Mouse (Mus musculus) kidney, adult 2 months (tissue): ENCODE measurements at regions not wholly inside any gene's neighbourhood (a gene's known extent, or its start where the extent isn't known, plus 50 kb on each side); places are given as distances from the start of the nearest gene placed in this dataset.

Experiments
- DNase-seq: peaks from one replicate; pipeline ENCODE4 v3.0.0; 2021
- H3K27ac ChIP-seq: fragments of 200-500 bp; 2 replicates; pipeline ENCODE4 v1.5.1; 2012; ENCODE audit warnings: low read depth, low read length, control low read depth, inconsistent platforms; ENCODE audit not compliant: insufficient read depth
- H3K27me3 ChIP-seq: fragments of 200-500 bp; replicated peaks from 2 replicates; pipeline ENCODE4 v1.6.1; 2012; ENCODE audit warnings: mild to moderate bottlenecking, moderate library complexity, low read length, inconsistent platforms; ENCODE audit not compliant: control insufficient read depth, insufficient read depth
- H3K36me3 ChIP-seq: fragments of 200-500 bp; 2 replicates; pipeline ENCODE4 v1.6.1; 2012; ENCODE audit warnings: mild to moderate bottlenecking, moderate library complexity, low read length, inconsistent platforms; ENCODE audit not compliant: control insufficient read depth, insufficient read depth
- H3K4me1 ChIP-seq: fragments of 200-500 bp; 2 replicates; pipeline ENCODE4 v1.6.1; 2011; ENCODE audit warnings: low read length; ENCODE audit not compliant: control insufficient read depth, insufficient read depth
- H3K4me3 ChIP-seq: fragments of 200-500 bp; 2 replicates; pipeline ENCODE4 v1.5.1; 2011; ENCODE audit warnings: mild to moderate bottlenecking, low read depth, low read length, control low read depth; ENCODE audit not compliant: insufficient read depth
- CTCF ChIP-seq: fragments of 200-500 bp; conservative IDR thresholded peaks from 2 replicates; pipeline ENCODE4 v1.5.1; 2011; ENCODE audit warnings: low read depth, mild to moderate bottlenecking, control low read depth, low read length, moderate library complexity, mixed read lengths; ENCODE audit not compliant: insufficient read depth, insufficient read length
- POLR2A ChIP-seq: fragments of 200-500 bp; IDR thresholded peaks from one replicate; pipeline ENCODE4 v1.6.1; 2011; ENCODE audit warnings: low read depth, low read length, control low read depth
- WGBS: fragments of 180-500 bp; shearing (Covaris S2); methylation state at CpG from one replicate; pipeline ENCODE4 v1.1.7; 2018; 5-methylcytosine and 5-hydroxymethylcytosine counted together

DNA sequence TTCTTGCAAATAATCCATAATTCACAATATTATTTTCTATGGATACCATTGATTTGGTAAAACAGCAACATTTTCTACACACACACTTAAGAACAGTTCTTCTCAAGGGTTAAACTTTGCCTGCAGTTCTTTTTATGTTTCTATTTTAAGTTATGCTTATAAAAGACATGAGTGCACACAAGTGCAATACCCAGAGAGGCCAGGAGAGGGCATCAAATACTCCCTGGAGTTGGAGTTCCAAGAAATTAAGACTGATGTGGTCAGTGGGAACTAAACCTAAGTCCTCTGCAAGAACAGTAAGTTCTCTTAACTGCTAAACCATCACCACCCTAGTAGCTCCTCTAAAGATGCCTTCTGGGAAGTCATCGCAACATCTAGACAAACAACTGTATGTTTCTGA is 570.5 kb upstream of the Tmem132c start:
- H3K27me3 ChIP-seq: no peaks in the 10 kb centered on the region
- H3K27ac ChIP-seq: no peak overlapping the region
- no peak overlapping the region for H3K4me3 ChIP-seq
- 12% methylated on average over 1 of the region's 1 CpGs for WGBS
- H3K36me3 ChIP-seq: no peaks in the 10 kb centered on the region
- H3K4me1 ChIP-seq: no peaks in the 10 kb centered on the region
- DNase-seq: peak; percentile 47
- TF ChIP-seq POLR2A (no peak), CTCF (no peak)

- no peaks in the 10 kb centered on the region for H3K4me1 ChIP-seq
- WGBS: 66% methylated on average over 6 of the region's 6 CpGs
- H3K4me3 ChIP-seq: no peak overlapping the region
- DNase-seq: no peak
- no peak overlapping the region for H3K27ac ChIP-seq
- H3K36me3 ChIP-seq: no peaks in the 10 kb centered on the region
- TF ChIP-seq CTCF: no peak
- no peak for TF ChIP-seq POLR2A
- no peaks in the 10 kb centered on the region for H3K27me3 ChIP-seq
Measured at GRCm38 (mm10) chr5:126680262-126680661, 561.3 kb upstream of the Tmem132c start.

GRCm38 (mm10) chr5:126699314-126699713 is 542.3 kb upstream of the Tmem132c start:
- TF ChIP-seq POLR2A: no peak
- peak; percentile 44 for TF ChIP-seq CTCF
- H3K4me3 ChIP-seq: no peak overlapping the region
- 44% methylated on average over 4 of the region's 4 CpGs for WGBS
- H3K27me3 ChIP-seq: no peaks in the 10 kb centered on the region; the same call in 1 of the 2 replicates
- no peaks in the 10 kb centered on the region for H3K4me1 ChIP-seq
- no peaks in the 10 kb centered on the region for H3K36me3 ChIP-seq
- H3K27ac ChIP-seq: no peak overlapping the region
- peak; percentile 4 for DNase-seq

DNA sequence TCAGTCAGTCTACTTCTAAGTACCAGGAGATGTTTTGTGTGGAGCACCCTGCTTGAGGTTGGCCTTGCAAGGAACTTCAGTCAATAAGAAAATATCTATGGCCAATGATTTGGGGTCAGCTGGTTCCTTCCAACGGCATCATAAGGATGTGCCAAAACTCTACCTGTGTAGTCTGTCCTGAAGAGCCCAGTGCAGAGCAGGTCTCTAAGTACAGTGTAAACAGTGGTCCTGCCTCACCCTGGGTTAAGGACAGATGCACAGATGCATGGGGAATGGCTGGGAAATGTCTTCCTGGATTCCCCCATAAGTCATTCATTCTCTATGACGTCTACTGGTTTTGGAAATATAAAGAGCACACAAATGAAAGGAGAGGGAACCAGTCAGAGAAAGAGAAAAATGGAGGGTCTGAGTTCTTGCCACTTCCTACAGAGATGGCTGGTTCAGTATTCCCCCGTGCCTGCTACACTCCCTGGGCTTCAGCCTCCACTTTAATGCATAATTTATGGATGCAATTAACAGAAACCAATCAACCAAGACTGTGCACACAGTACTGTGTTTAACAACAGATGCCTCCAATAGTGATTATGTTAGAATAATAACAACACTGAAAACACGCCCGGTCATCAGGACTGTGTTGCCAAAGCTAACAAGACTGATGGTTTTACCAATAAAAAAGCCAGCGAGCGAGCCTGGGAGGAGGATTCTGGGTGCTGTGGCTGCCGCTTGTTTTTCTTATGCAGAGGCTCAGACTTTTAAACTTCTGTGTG is 537.9 kb upstream of the Tmem132c start:
- WGBS: 24% methylated on average over 8 of the region's 8 CpGs

DNA sequence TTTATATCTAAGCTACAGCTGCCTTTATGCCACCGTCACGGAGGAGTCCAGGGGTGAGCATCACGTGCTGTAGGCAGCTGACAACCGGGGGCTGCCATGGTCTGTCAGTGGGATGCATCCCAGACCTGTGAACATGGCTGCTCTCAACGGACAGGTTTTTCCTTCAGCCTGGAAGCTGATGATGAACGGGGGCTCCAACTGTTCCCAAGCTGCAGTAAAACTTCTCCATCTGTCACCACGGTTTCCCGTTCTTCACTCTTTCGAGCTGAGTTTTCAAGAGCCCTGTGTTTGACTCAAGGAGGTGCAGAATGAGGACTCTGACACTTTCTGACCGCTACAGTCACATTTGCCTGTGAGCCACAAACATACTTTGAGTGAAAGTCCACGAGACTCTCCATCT is 535.7 kb upstream of the Tmem132c start:
- no peaks in the 10 kb centered on the region for H3K36me3 ChIP-seq
- DNase-seq: no peak
- no peak for TF ChIP-seq CTCF
- TF ChIP-seq POLR2A: no peak
- no peak overlapping the region for H3K4me3 ChIP-seq
- 52% methylated on average over 11 of the region's 11 CpGs for WGBS
- H3K27ac ChIP-seq: no peak overlapping the region
- no peaks in the 10 kb centered on the region for H3K4me1 ChIP-seq
- H3K27me3 ChIP-seq: no peaks in the 10 kb centered on the region; the same call in 1 of the 2 replicates

More for the DNA sequence above, 537.9 kb upstream of the Tmem132c start:
- Histone ChIP-seq H3K4me1 (no peaks in the 10 kb centered on the region), H3K36me3 (no peaks in the 10 kb centered on the region), H3K4me3 (no peak overlapping the region), H3K27me3 (no peaks in the 10 kb centered on the region; the same call in 1 of the 2 replicates), H3K27ac (no peak overlapping the region)
- DNase-seq: no peak
- TF ChIP-seq POLR2A (no peak), CTCF (no peak)

DNA sequence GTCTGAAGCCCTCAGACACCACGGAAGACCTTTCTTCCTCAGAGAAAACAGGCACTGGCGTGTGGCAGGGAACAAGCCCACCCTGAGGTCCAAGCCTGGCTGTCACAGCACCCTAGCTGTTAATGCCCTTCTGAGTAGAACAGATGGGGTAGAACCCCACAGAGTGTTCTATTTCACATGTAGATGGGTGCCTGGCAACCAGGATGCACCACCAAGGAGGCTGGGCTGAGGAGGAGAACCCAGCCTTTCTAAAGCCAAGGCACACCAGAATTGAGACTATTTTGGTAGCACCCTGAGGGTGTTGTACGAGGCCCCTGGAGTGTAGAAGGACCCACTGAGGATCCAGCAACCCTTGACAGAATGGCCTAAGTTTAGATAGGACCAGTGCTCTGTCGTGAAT is 534.9 kb upstream of the Tmem132c start:
- Histone ChIP-seq H3K4me3 (no peak overlapping the region), H3K27ac (no peak overlapping the region), H3K36me3 (no peaks in the 10 kb centered on the region), H3K27me3 (no peaks in the 10 kb centered on the region), H3K4me1 (no peaks in the 10 kb centered on the region)
- 73% methylated on average over 4 of the region's 4 CpGs for WGBS
- no peak for DNase-seq
- TF ChIP-seq CTCF: no peak

GRCm38 (mm10) chr5:126714672-126715071 is 526.9 kb upstream of the Tmem132c start:
- H3K36me3 ChIP-seq: no peaks in the 10 kb centered on the region
- TF ChIP-seq CTCF: no peak
- TF ChIP-seq POLR2A: no peak
- H3K27ac ChIP-seq: no peak overlapping the region
- WGBS: 33% methylated on average over 6 of the region's 6 CpGs
- no peaks in the 10 kb centered on the region for H3K4me1 ChIP-seq
- no peak for DNase-seq
- H3K4me3 ChIP-seq: no peak overlapping the region
- H3K27me3 ChIP-seq: no peaks in the 10 kb centered on the region

DNA sequence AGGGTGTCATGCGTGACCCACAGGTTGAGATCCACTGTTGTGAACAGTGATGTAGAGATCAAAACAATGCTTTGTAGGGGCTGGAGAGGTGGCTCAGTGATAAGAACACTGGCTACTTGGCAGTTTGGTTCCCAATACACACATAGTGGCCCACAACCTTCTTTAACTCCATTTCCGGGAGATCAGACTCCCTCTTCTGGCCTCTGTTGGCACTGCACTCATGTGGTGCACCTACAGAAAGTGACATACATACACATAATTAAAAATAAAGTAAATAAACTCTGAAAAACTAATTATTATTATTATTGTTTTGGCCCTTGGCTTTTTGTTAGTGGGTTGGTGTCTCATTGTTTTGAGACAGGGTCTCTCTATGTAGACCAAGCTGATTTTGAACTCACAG is 523.2 kb upstream of the Tmem132c start:
- Histone ChIP-seq H3K4me1 (no peaks in the 10 kb centered on the region), H3K27me3 (no peaks in the 10 kb centered on the region), H3K4me3 (no peak overlapping the region), H3K36me3 (no peaks in the 10 kb centered on the region), H3K27ac (no peak overlapping the region)
- no peak for DNase-seq
- 96% methylated on average over 2 of the region's 2 CpGs for WGBS
- TF ChIP-seq POLR2A (no peak), CTCF (no peak)
